Mouse (Mus musculus): ENCODE measurements around the gene Bmi1. TPM values are rescaled to one million over a fixed set of nuclear protein-coding genes. Genes with fewer than 3 reads are reported as not detected.

Bmi1 gene
- polyA plus RNA-seq, 1 experiment, result 15.6 TPM

- Histone ChIP-seq H3K36me3 (ENCODE audit: control insufficient read depth, insufficient read depth) (no peaks in the 10 kb centered on the region), H3K27me3 (ENCODE audit: control insufficient read depth, insufficient read depth, insufficient read length) (no peaks in the 10 kb centered on the region), H3ac (ENCODE audit: control insufficient read depth, insufficient read length) (no peak overlapping the region), H3K79me2 (ENCODE audit: control insufficient read depth, insufficient read depth) (no peaks in the 10 kb centered on the region), H3K4me2 (ENCODE audit: low read depth) (no peak overlapping the region), H3K4me3 (no peak overlapping the region)
- TF ChIP-seq MYOD1 (IDR thresholded peaks at IDR 0.05; ENCODE audit: control insufficient read depth in 1 of 3, insufficient read length in 2 of 3, low read depth in 2 of 3) (no peak), TCF12 (IDR thresholded peaks at IDR 0.05; ENCODE audit: insufficient read depth, poor library complexity, severe bottlenecking) (no peak), E2F4 (IDR thresholded peaks at IDR 0.05; ENCODE audit: insufficient read depth) (no peak), MAX (IDR thresholded peaks at IDR 0.05; ENCODE audit: low read depth) (no peak), MYOG (IDR thresholded peaks at IDR 0.05; ENCODE audit: control insufficient read depth in 1 of 3, insufficient read depth in 1 of 3, insufficient read length in 2 of 3, low read depth in 2 of 3) (no peak), POLR2A (IDR thresholded peaks at IDR 0.05; ENCODE audit: insufficient read length, low read depth) (no peak), CEBPB (IDR thresholded peaks at IDR 0.05; ENCODE audit: insufficient read depth, poor library complexity, severe bottlenecking) (no peak), REST (IDR thresholded peaks at IDR 0.05; ENCODE audit: insufficient read depth, insufficient read length) (no peak)
These were observed 22.7 kb downstream of the Bmi1 start for GRCm38 (mm10) chr2:18699401-18699990.

DNA sequence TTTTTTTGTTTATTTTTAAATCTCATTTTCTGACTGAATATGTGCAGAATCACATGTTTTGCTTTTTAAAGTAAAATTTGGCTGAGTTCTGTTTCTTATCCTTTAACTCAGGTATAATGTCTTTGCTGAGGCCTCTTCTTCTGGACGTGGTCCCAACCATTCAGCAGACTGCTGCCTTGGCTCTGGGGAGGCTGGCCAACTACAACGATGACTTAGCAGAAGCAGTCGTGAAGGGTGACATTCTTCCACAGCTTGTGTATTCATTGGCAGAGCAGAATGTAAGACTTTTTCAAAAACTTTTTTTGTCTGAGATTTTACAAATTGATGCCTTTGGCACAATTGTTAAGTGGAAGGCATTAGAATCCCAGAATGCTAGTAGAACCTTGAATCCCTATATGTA is 33.5 kb downstream of the Bmi1 start:
- H3K4me3 ChIP-seq, result no peak overlapping the region
- no peaks in the 10 kb centered on the region for H3K36me3 ChIP-seq (ENCODE audit: control insufficient read depth, insufficient read depth)
- no peaks in the 10 kb centered on the region for H3K27me3 ChIP-seq (ENCODE audit: control insufficient read depth, insufficient read depth, insufficient read length)
- H3K4me2 ChIP-seq (ENCODE audit: low read depth), result no peak overlapping the region
- H3ac ChIP-seq (ENCODE audit: control insufficient read depth, insufficient read length), result no peak overlapping the region
- TF ChIP-seq REST (IDR thresholded peaks at IDR 0.05; ENCODE audit: insufficient read depth, insufficient read length) (no peak), TCF12 (IDR thresholded peaks at IDR 0.05; ENCODE audit: insufficient read depth, poor library complexity, severe bottlenecking) (no peak), TCF3 (IDR thresholded peaks at IDR 0.05; ENCODE audit: insufficient read length, low read depth) (no peak), MYOD1 (IDR thresholded peaks at IDR 0.05; ENCODE audit: control insufficient read depth in 1 of 3, insufficient read length in 2 of 3, low read depth in 2 of 3) (no peak), POLR2AphosphoS2 (IDR thresholded peaks at IDR 0.05; ENCODE audit: insufficient read length, low read depth) (no peak), MAX (IDR thresholded peaks at IDR 0.05; ENCODE audit: low read depth) (no peak), USF1 (IDR thresholded peaks at IDR 0.05; ENCODE audit: low read depth) (no peak), MYOG (IDR thresholded peaks at IDR 0.05; ENCODE audit: control insufficient read depth in 1 of 3, insufficient read depth in 1 of 3, insufficient read length in 2 of 3, low read depth in 2 of 3) (no peak), SRF (IDR thresholded peaks at IDR 0.05; ENCODE audit: control insufficient read depth, insufficient read length, low read depth) (no peak), CEBPB (IDR thresholded peaks at IDR 0.05; ENCODE audit: insufficient read depth, poor library complexity, severe bottlenecking) (no peak)
- H3K79me2 ChIP-seq (ENCODE audit: control insufficient read depth, insufficient read depth), result no peaks in the 10 kb centered on the region

- no peaks in the 10 kb centered on the region for H3K79me2 ChIP-seq (ENCODE audit: control insufficient read depth, insufficient read depth)
- H3K4me3 ChIP-seq, result no peak overlapping the region
- no peak overlapping the region for H3ac ChIP-seq (ENCODE audit: control insufficient read depth, insufficient read length)
- H3K4me2 ChIP-seq (ENCODE audit: low read depth), result no peak overlapping the region
- TF ChIP-seq REST (IDR thresholded peaks at IDR 0.05; ENCODE audit: insufficient read depth, insufficient read length) (no peak), USF1 (IDR thresholded peaks at IDR 0.05; ENCODE audit: low read depth) (no peak), TCF3 (IDR thresholded peaks at IDR 0.05; ENCODE audit: insufficient read length, low read depth) (no peak), SRF (IDR thresholded peaks at IDR 0.05; ENCODE audit: control insufficient read depth, insufficient read length, low read depth) (no peak), MYOG (IDR thresholded peaks at IDR 0.05; ENCODE audit: control insufficient read depth in 1 of 3, insufficient read depth in 1 of 3, insufficient read length in 2 of 3, low read depth in 2 of 3) (no peak), MAX (IDR thresholded peaks at IDR 0.05; ENCODE audit: low read depth) (no peak), CEBPB (IDR thresholded peaks at IDR 0.05; ENCODE audit: insufficient read depth, poor library complexity, severe bottlenecking) (no peak)
- no peaks in the 10 kb centered on the region for H3K27me3 ChIP-seq (ENCODE audit: control insufficient read depth, insufficient read depth, insufficient read length)
- no peaks in the 10 kb centered on the region for H3K36me3 ChIP-seq (ENCODE audit: control insufficient read depth, insufficient read depth)
These were observed 36.3 kb downstream of the Bmi1 start for GRCm38 (mm10) chr2:18713071-18713470.

GRCm38 (mm10) chr2:18714337-18714736 is 37.5 kb downstream of the Bmi1 start:
- TF ChIP-seq E2F4 (IDR thresholded peaks at IDR 0.05; ENCODE audit: insufficient read depth), result no peak
- no peak for TF ChIP-seq MAX (IDR thresholded peaks at IDR 0.05; ENCODE audit: low read depth)

DNA sequence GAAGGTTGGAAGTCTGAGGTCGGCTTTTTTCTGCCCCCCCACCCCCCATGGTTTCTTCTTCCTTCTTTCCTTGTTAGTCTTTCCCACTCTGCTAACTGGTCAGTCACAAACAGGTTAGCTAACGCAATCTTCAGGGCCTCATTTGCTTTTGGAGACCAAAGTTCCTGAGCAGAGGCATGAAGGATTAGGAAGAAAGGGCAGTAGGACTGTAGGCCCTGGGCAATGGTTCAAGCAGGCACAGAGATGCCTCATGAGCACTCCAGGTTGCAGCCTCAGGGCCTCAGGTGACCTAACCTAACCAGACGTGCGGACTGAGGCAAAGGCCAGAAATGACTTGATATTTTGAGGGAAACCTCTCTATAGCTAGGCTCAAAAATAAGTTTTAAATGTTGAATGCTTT is 41.7 kb downstream of the Bmi1 start:
- Histone ChIP-seq H3K36me3 (ENCODE audit: control insufficient read depth, insufficient read depth) (no peaks in the 10 kb centered on the region), H3K4me2 (ENCODE audit: low read depth) (no peak overlapping the region), H3ac (ENCODE audit: control insufficient read depth, insufficient read length) (no peak overlapping the region), H3K79me2 (ENCODE audit: control insufficient read depth, insufficient read depth) (no peaks in the 10 kb centered on the region), H3K27me3 (ENCODE audit: control insufficient read depth, insufficient read depth, insufficient read length) (no peaks in the 10 kb centered on the region), H3K4me3 (no peak overlapping the region)
- TF ChIP-seq MYOD1 (IDR thresholded peaks at IDR 0.05; ENCODE audit: control insufficient read depth in 1 of 3, insufficient read length in 2 of 3, low read depth in 2 of 3) (no peak), MAX (IDR thresholded peaks at IDR 0.05; ENCODE audit: low read depth) (no peak), SRF (IDR thresholded peaks at IDR 0.05; ENCODE audit: control insufficient read depth, insufficient read length, low read depth) (no peak), E2F4 (IDR thresholded peaks at IDR 0.05; ENCODE audit: insufficient read depth) (no peak), REST (IDR thresholded peaks at IDR 0.05; ENCODE audit: insufficient read depth, insufficient read length) (no peak), POLR2AphosphoS2 (IDR thresholded peaks at IDR 0.05; ENCODE audit: insufficient read length, low read depth) (no peak), TCF12 (IDR thresholded peaks at IDR 0.05; ENCODE audit: insufficient read depth, poor library complexity, severe bottlenecking) (no peak)

More at GRCm38 (mm10) chr2:18714337-18714736, 37.5 kb downstream of the Bmi1 start:
- Histone ChIP-seq H3K4me2 (ENCODE audit: low read depth) (no peak overlapping the region), H3K4me3 (no peak overlapping the region), H3ac (ENCODE audit: control insufficient read depth, insufficient read length) (no peak overlapping the region), H3K79me2 (ENCODE audit: control insufficient read depth, insufficient read depth) (no peaks in the 10 kb centered on the region), H3K36me3 (ENCODE audit: control insufficient read depth, insufficient read depth) (no peaks in the 10 kb centered on the region), H3K27me3 (ENCODE audit: control insufficient read depth, insufficient read depth, insufficient read length) (no peaks in the 10 kb centered on the region)

All from myocyte (in vitro differentiated cells).